In the genomic region with DNA sequence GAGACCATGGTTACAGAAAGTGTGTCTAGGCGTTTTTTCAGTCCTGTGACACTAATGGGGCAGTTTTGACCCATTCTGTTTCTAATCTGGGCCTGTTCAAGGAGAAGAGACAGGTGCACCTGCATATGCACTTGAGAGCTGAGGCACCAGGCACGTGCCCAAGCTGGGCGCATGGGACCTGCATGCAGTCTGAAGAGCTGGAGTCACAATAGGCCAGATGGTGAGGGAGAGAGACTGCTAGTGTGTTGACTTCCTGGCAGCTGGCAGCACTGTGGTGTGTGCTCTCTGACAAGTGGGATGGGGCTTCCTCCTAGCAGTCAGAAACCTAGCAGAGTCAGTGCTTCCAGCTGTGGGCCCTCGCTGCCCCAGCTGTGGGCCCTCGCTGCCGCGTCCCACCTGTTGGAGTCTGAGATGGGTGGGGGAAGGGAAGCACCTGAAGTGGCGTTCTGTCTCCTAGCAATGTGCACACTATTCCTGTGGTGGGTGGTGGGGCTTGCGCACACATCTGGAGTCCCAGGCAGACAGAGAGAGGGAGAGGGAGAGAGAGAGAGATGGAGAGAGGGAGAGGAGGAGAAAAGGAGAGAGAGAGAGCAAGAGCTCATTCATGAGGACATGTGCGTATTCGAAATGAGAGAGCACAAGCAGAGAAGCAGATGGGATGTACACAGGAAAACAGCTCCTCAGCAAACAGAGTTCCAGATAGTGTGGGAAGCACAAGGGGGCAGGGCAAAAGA, we compare ENCODE assay signal across 8 mouse cellular contexts. TPM values are rescaled to one million over a fixed set of nuclear protein-coding genes. Genes with fewer than 3 reads are reported as not detected.
DNase-seq lines count a peak whose midpoint lies in the region; ATAC-seq lines count a peak whose summit lies in the region.
"Had no signal": no experiment of that assay in that cellular context is flagged by ENCODE, and none has a peak within 500 bp of the region (broad histone marks: within the 10 kb centered on the region; RNA-seq: fewer than 3 reads in every experiment).

No protein-coding gene starts in this region.

- H3K9me3 ChIP-seq in embryonic facial prominence, embryonic 14.5 days (ENCODE audit: control insufficient read depth, low read length) = no peaks in the 10 kb centered on the region

- 31% methylated on average over 11 of the region's 11 CpGs for WGBS in embryonic facial prominence, embryonic 14.5 days

- H3K4me2 ChIP-seq in embryonic facial prominence, embryonic 14.5 days (ENCODE audit: low read depth, low read length) = no peak overlapping the region

- no peaks in the 10 kb centered on the region for H3K27me3 ChIP-seq in embryonic facial prominence, embryonic 14.5 days (replicated peaks; ENCODE audit: control insufficient read depth, insufficient read depth, low read length)

- H3K9ac ChIP-seq in embryonic facial prominence, embryonic 14.5 days (ENCODE audit: low read depth, low read length) = no peak overlapping the region

- H3K4me3 ChIP-seq in embryonic facial prominence, embryonic 14.5 days (ENCODE audit: low read depth, low read length) = no peak overlapping the region

- DNase-seq in layer of hippocampus, adult 18-20 months (ENCODE audit: low spot score in 2 of 2) = peak; percentile 18 to 50
- DNase-seq in layer of hippocampus, adult 8-10 months (ENCODE audit: low spot score in 2 of 2) = no peak
- peak; percentile 28 for DNase-seq in embryonic facial prominence, embryonic 14.5 days (ENCODE audit: low spot score)
- peak; percentile 22 to 48 for DNase-seq in layer of hippocampus, postnatal 36 days
- DNase-seq in thymus, postnatal 0 days (ENCODE audit: low spot score) = peak; percentile 25
- no peak for DNase-seq in c-Kit-positive CD71-positive TER-119-positive erythroid progenitor cells, embryonic 14.5 days (ENCODE audit: low spot score)
- DNase-seq in urinary bladder, adult 2 months (ENCODE audit: low spot score) = no peak
- DNase-seq: right cerebral cortex, adult 18-20 months had no signal

- ATAC-seq in embryonic facial prominence, embryonic 14.5 days (ENCODE audit: low read depth) = peak; percentile 68; the same call in 1 of the 2 replicates

- H3K36me3 ChIP-seq in embryonic facial prominence, embryonic 14.5 days (ENCODE audit: control insufficient read depth, insufficient read depth, low read length) = no peaks in the 10 kb centered on the region

- H3K4me1 ChIP-seq in embryonic facial prominence, embryonic 14.5 days (ENCODE audit: control insufficient read depth, insufficient read depth, low read length) = no peaks in the 10 kb centered on the region

- no peak overlapping the region for H3K27ac ChIP-seq in embryonic facial prominence, embryonic 14.5 days (replicated peaks; ENCODE audit: low read depth, low read length)

RNA-seq across cellular contexts. Expression of a gene that starts 7.3 kb away (rescaled TPM):
- 100 to 1,000 TPM; 197 to 207 TPM for total RNA-seq in layer of hippocampus, adult 18-20 months (2021)
- 100 to 1,000 TPM; 169 to 193 (median 176) TPM for total RNA-seq in layer of hippocampus, adult 8-10 months (2022)
- polyA plus RNA-seq in embryonic facial prominence, embryonic 14.5 days (2014; fragmentation: Nextera tagmentation; extraction: Ambion mirVana) = 5.4 and 5.6 TPM in 2 replicates
- 100 to 1,000 TPM; 195 to 210 TPM for total RNA-seq in layer of hippocampus, postnatal 36 days (2021)
- polyA plus RNA-seq in thymus, postnatal 0 days (2015; fragmentation: Nextera tagmentation; extraction: Ambion mirVana) = 1.2 and 1.3 TPM in 2 replicates
- polyA plus RNA-seq in urinary bladder, adult 2 months (2012; rRNA removed) = 2.7 and 3.2 TPM in 2 replicates

Comparison
In these comparisons a context has a peak if more than half of its experiments do, and no peak if none do; other contexts are left out.
1. DNase-seq: peak in layer of hippocampus, adult 18-20 months (2 of 2), embryonic facial prominence, embryonic 14.5 days (single experiment), layer of hippocampus, postnatal 36 days (2 of 2) and thymus, postnatal 0 days (single experiment); none in layer of hippocampus, adult 8-10 months (0 of 2), c-Kit-positive CD71-positive TER-119-positive erythroid progenitor cells, embryonic 14.5 days (single experiment) and urinary bladder, adult 2 months (single experiment).